Mouse (Mus musculus) forebrain, embryonic 14.5 days (tissue): Measurements from ENCODE around the gene Ppip5k2. TPM values are rescaled to one million over a fixed set of nuclear protein-coding genes. Genes with fewer than 3 reads are reported as not detected.

Experiments used
- ATAC-seq: fragments of 200-750 bp; cut with Nextera tagmentation; 2 replicates; pipeline ENCODE4 v1.8.0; 2017; ENCODE audit warnings: mild to moderate bottlenecking, moderate library complexity
- DNase-seq: peaks from one replicate; pipeline ENCODE4 v3.0.0-alpha.2; 2015; ENCODE audit warnings: low spot score
- H3K27ac ChIP-seq: fragments of 300-500 bp; sonication (generic); 2 replicates; pipeline ENCODE4 v1.5.1; 2014; ENCODE audit warnings: low read depth, mild to moderate bottlenecking, control low read depth, low read length, moderate library complexity
- H3K27me3 ChIP-seq: fragments of 300-500 bp; sonication (generic); replicated peaks from 2 replicates; pipeline ENCODE4 v1.6.1; 2014; ENCODE audit warnings: low read length, control low read depth, mixed read lengths; ENCODE audit not compliant: control insufficient read depth, insufficient read depth
- H3K36me3 ChIP-seq: fragments of 300-500 bp; sonication (generic); 2 replicates; pipeline ENCODE4 v1.6.1; 2014; ENCODE audit warnings: low read length, control low read depth; ENCODE audit not compliant: control insufficient read depth, insufficient read depth
- H3K4me1 ChIP-seq: fragments of 300-500 bp; sonication (generic); 2 replicates; pipeline ENCODE4 v1.6.1; 2014; ENCODE audit warnings: antibody characterized with exemption, low read length, control low read depth; ENCODE audit not compliant: control insufficient read depth, insufficient read depth
- H3K4me2 ChIP-seq: fragments of 300-500 bp; sonication (generic); 2 replicates; pipeline ENCODE4 v1.6.1; 2014; ENCODE audit warnings: mild to moderate bottlenecking, control low read depth, low read length
- H3K4me3 ChIP-seq: fragments of 300-500 bp; sonication (generic); 2 replicates; pipeline ENCODE4 v1.5.1; 2014; ENCODE audit warnings: low read depth, low read length, control low read depth
- H3K9ac ChIP-seq: fragments of 300-500 bp; sonication (generic); 2 replicates; pipeline ENCODE4 v1.6.1; 2014; ENCODE audit warnings: mild to moderate bottlenecking, low read length, control low read depth, moderate library complexity
- H3K9me3 ChIP-seq: fragments of 300-500 bp; sonication (generic); replicated peaks from 2 replicates; pipeline ENCODE4 v1.6.1; 2016; ENCODE audit warnings: low read length, control low read depth, mixed read lengths; ENCODE audit not compliant: control insufficient read depth
- WGBS: fragments of 180-500 bp; shearing (Covaris S2); extraction: QIAGEN DNeasy Blood & Tissue Kit; methylation state at CpG from one replicate; pipeline ENCODE4 v1.1.7; 2014; 5-methylcytosine and 5-hydroxymethylcytosine counted together
- polyA plus RNA-seq: library from polyadenylated mRNA; unstranded; fragments of >200 nt; fragmentation: Nextera tagmentation; extraction: Ambion mirVana; gene quantifications from 2 replicates; pipeline ENCODE4 v1.2.1, GENCODE M21; 2014

Ppip5k2 gene
- polyA plus RNA-seq, 1 experiment from 2014 or later, result 37.9 TPM

- H3K4me3 ChIP-seq, result no peak overlapping the region
- H3K9ac ChIP-seq, result no peak overlapping the region
- no peaks in the 10 kb centered on the region for H3K9me3 ChIP-seq
- no peaks in the 10 kb centered on the region for H3K27me3 ChIP-seq
- peaks cover 56% of the 10 kb centered on the region for H3K36me3 ChIP-seq
- H3K4me1 ChIP-seq, result no peaks in the 10 kb centered on the region
- WGBS, result 91% methylated on average over 4 of the region's 4 CpGs
- no peak overlapping the region for H3K27ac ChIP-seq
- DNase-seq (no peak), ATAC-seq (no peak)
- H3K4me2 ChIP-seq, result no peak overlapping the region
These were observed 24.5 kb downstream of the Ppip5k2 start for GRCm38 (mm10) chr1:97745712-97746111.

- H3K27ac ChIP-seq, result no peak overlapping the region
- H3K27me3 ChIP-seq, result no peaks in the 10 kb centered on the region
- no peak overlapping the region for H3K4me3 ChIP-seq
- ATAC-seq (no peak), DNase-seq (no peak)
- no peak overlapping the region for H3K4me2 ChIP-seq
- no peaks in the 10 kb centered on the region for H3K9me3 ChIP-seq
- 100% methylated on average over 1 of the region's 1 CpGs for WGBS
- H3K36me3 ChIP-seq, result peaks cover 62% of the 10 kb centered on the region
- H3K9ac ChIP-seq, result no peak overlapping the region
- H3K4me1 ChIP-seq, result no peaks in the 10 kb centered on the region
These were observed 27.1 kb downstream of the Ppip5k2 start for GRCm38 (mm10) chr1:97743063-97743462.

GRCm38 (mm10) chr1:97729339-97729738 is 40.9 kb downstream of the Ppip5k2 start:
- H3K36me3 ChIP-seq, result peaks cover 44% of the 10 kb centered on the region
- no peaks in the 10 kb centered on the region for H3K9me3 ChIP-seq
- no peaks in the 10 kb centered on the region for H3K4me1 ChIP-seq
- ATAC-seq (no peak), DNase-seq (no peak)
- no peak overlapping the region for H3K27ac ChIP-seq
- no peak overlapping the region for H3K4me3 ChIP-seq
- no peak overlapping the region for H3K4me2 ChIP-seq
- no peak overlapping the region for H3K9ac ChIP-seq
- 63% methylated on average over 1 of the region's 1 CpGs for WGBS
- H3K27me3 ChIP-seq, result no peaks in the 10 kb centered on the region

GRCm38 (mm10) chr1:97726730-97727129 is 43.5 kb downstream of the Ppip5k2 start:
- Histone ChIP-seq H3K4me1 (no peaks in the 10 kb centered on the region), H3K27me3 (no peaks in the 10 kb centered on the region), H3K9me3 (no peaks in the 10 kb centered on the region), H3K36me3 (peaks cover 37% of the 10 kb centered on the region), H3K27ac (no peak overlapping the region), H3K4me3 (no peak overlapping the region), H3K9ac (no peak overlapping the region), H3K4me2 (no peak overlapping the region)
- peak; percentile 46; the same call in 1 of the 2 replicates for ATAC-seq
- DNase-seq, result peak; percentile 32
- WGBS, result 72% methylated on average over 2 of the region's 2 CpGs

GRCm38 (mm10) chr1:97718440-97718839 is 51.8 kb downstream of the Ppip5k2 start:
- Histone ChIP-seq H3K9ac (no peak overlapping the region), H3K9me3 (no peaks in the 10 kb centered on the region), H3K27me3 (no peaks in the 10 kb centered on the region), H3K36me3 (peaks cover 47% of the 10 kb centered on the region), H3K4me1 (no peaks in the 10 kb centered on the region), H3K4me2 (no peak overlapping the region), H3K27ac (no peak overlapping the region), H3K4me3 (no peak overlapping the region)
- ATAC-seq (no peak), DNase-seq (no peak)
- WGBS, result 88% methylated on average over 9 of the region's 9 CpGs

- Histone ChIP-seq H3K4me1 (no peaks in the 10 kb centered on the region), H3K4me3 (no peak overlapping the region), H3K9ac (no peak overlapping the region), H3K36me3 (peaks cover 49% of the 10 kb centered on the region), H3K4me2 (no peak overlapping the region), H3K27ac (no peak overlapping the region), H3K9me3 (no peaks in the 10 kb centered on the region), H3K27me3 (no peaks in the 10 kb centered on the region)
- 24% methylated on average over 11 of the region's 11 CpGs for WGBS
- peak; percentile 73 for ATAC-seq
- peak; percentile 75 for DNase-seq
These were observed 55.8 kb downstream of the Ppip5k2 start for GRCm38 (mm10) chr1:97714334-97714868.

GRCm38 (mm10) chr1:97710520-97710919 is 59.7 kb downstream of the Ppip5k2 start:
- 93% methylated on average over 3 of the region's 3 CpGs for WGBS
- H3K4me1 ChIP-seq, result no peaks in the 10 kb centered on the region
- peaks cover 43% of the 10 kb centered on the region for H3K36me3 ChIP-seq
- no peak overlapping the region for H3K27ac ChIP-seq
- no peak overlapping the region for H3K4me3 ChIP-seq
- no peaks in the 10 kb centered on the region for H3K9me3 ChIP-seq
- H3K27me3 ChIP-seq, result no peaks in the 10 kb centered on the region
- no peak overlapping the region for H3K9ac ChIP-seq
- H3K4me2 ChIP-seq, result no peak overlapping the region
- DNase-seq (no peak), ATAC-seq (no peak)

- Histone ChIP-seq H3K4me3 (no peak overlapping the region), H3K4me2 (no peak overlapping the region), H3K27me3 (no peaks in the 10 kb centered on the region), H3K4me1 (no peaks in the 10 kb centered on the region), H3K36me3 (peaks cover 30% of the 10 kb centered on the region), H3K9me3 (no peaks in the 10 kb centered on the region), H3K27ac (no peak overlapping the region), H3K9ac (no peak overlapping the region)
- ATAC-seq (no peak), DNase-seq (no peak)
These were observed 64.8 kb downstream of the Ppip5k2 start for GRCm38 (mm10) chr1:97705389-97705788.

- Histone ChIP-seq H3K9me3 (no peaks in the 10 kb centered on the region), H3K36me3 (peaks cover 26% of the 10 kb centered on the region), H3K27me3 (no peaks in the 10 kb centered on the region), H3K4me3 (no peak overlapping the region), H3K27ac (no peak overlapping the region), H3K4me2 (no peak overlapping the region), H3K4me1 (no peaks in the 10 kb centered on the region), H3K9ac (no peak overlapping the region)
- no peak for ATAC-seq
- WGBS, result 95% methylated on average over 1 of the region's 1 CpGs
- DNase-seq, result no peak
These were observed 65.6 kb downstream of the Ppip5k2 start for GRCm38 (mm10) chr1:97704646-97705045.
